Mouse (Mus musculus): ENCODE data around the gene Zfhx3. TPM values are rescaled to one million over a fixed set of nuclear protein-coding genes. Genes with fewer than 3 reads are reported as not detected.

Gene Zfhx3
- total and polyA plus RNA-seq, 3 experiments = 0.23 to 2.5 TPM; not detected in 1

- Histone ChIP-seq H3K4me3 (ENCODE audit: control insufficient read depth in 1 of 2, insufficient read depth in 1 of 2, low read depth in 2 of 2, low read length in 2 of 2) (no peak overlapping the region), H3K36me3 (ENCODE audit: control insufficient read depth in 1 of 2, insufficient read depth in 2 of 2, low read length in 2 of 2) (no peaks in the 10 kb centered on the region), H3K9me3 (replicated peaks; ENCODE audit: insufficient read depth, low read length) (no peaks in the 10 kb centered on the region), H3K9ac (ENCODE audit: control insufficient read depth, low read depth, low read length, poor library complexity, severe bottlenecking) (no peak overlapping the region), H3K27ac (ENCODE audit: control insufficient read depth, low read depth, low read length) (no peak overlapping the region), H3K27me3 (ENCODE audit: control insufficient read depth in 1 of 2, insufficient read depth in 2 of 2, low read length in 2 of 2) (no peaks in the 10 kb centered on the region), H3K79me2 (ENCODE audit: control insufficient read depth, insufficient read depth, low read length, poor library complexity) (no peaks in the 10 kb centered on the region), H3K4me1 (ENCODE audit: control insufficient read depth in 1 of 2, insufficient read depth in 2 of 2, low read length in 2 of 2) (no peaks in the 10 kb centered on the region)
- no peak for DNase-seq (ENCODE audit: low read depth, low spot score)
- no peak for TF ChIP-seq MYC (IDR thresholded peaks at IDR 0.05; ENCODE audit: low read depth, low read length)
- no peak for TF ChIP-seq ZMIZ1 (IDR thresholded peaks at IDR 0.05; ENCODE audit: low read depth, low read length)
- no peak for TF ChIP-seq MXI1 (IDR thresholded peaks at IDR 0.05; ENCODE audit: low read depth, low read length)
- no peak for TF ChIP-seq TAL1 (IDR thresholded peaks at IDR 0.05; ENCODE audit: low read length)
- no peak for TF ChIP-seq BHLHE40 (IDR thresholded peaks at IDR 0.05; ENCODE audit: borderline replicate concordance, low read depth, low read length)
- TF ChIP-seq MAFK (IDR thresholded peaks at IDR 0.05; ENCODE audit: borderline replicate concordance, low read depth, low read length) = no peak
- no peak for TF ChIP-seq E2F4 (IDR thresholded peaks at IDR 0.05; ENCODE audit: borderline replicate concordance, low read depth, low read length)
- no peak for TF ChIP-seq POLR2A (IDR thresholded peaks at IDR 0.05; ENCODE audit: control insufficient read depth in 1 of 2, insufficient read depth in 1 of 2, low read depth in 1 of 2, low read length in 2 of 2, poor library complexity in 1 of 2)
Measured at GRCm38 (mm10) chr8:108246934-108247417, 304.5 kb downstream of the Zfhx3 start.

GRCm38 (mm10) chr8:108264593-108265160 lies 322.2 kb downstream of the Zfhx3 start:
- Histone ChIP-seq H3K27ac (ENCODE audit: control insufficient read depth, low read depth, low read length) (no peak overlapping the region), H3K36me3 (ENCODE audit: control insufficient read depth in 1 of 2, insufficient read depth in 2 of 2, low read length in 2 of 2) (no peaks in the 10 kb centered on the region), H3K4me3 (ENCODE audit: control insufficient read depth in 1 of 2, insufficient read depth in 1 of 2, low read depth in 2 of 2, low read length in 2 of 2) (no peak overlapping the region), H3K9ac (ENCODE audit: control insufficient read depth, low read depth, low read length, poor library complexity, severe bottlenecking) (no peak overlapping the region), H3K27me3 (ENCODE audit: control insufficient read depth in 1 of 2, insufficient read depth in 2 of 2, low read length in 2 of 2) (no peaks in the 10 kb centered on the region), H3K9me3 (replicated peaks; ENCODE audit: insufficient read depth, low read length) (no peaks in the 10 kb centered on the region), H3K79me2 (ENCODE audit: control insufficient read depth, insufficient read depth, low read length, poor library complexity) (no peaks in the 10 kb centered on the region), H3K4me1 (ENCODE audit: control insufficient read depth in 1 of 2, insufficient read depth in 2 of 2, low read length in 2 of 2) (no peaks in the 10 kb centered on the region)
- DNase-seq (ENCODE audit: low read depth, low spot score) = no peak
- no peak for TF ChIP-seq MEF2A (IDR thresholded peaks at IDR 0.05; ENCODE audit: extremely low read depth, insufficient replicate concordance, low read depth, low read length, poor library complexity, severe bottlenecking)
- TF ChIP-seq MAX (IDR thresholded peaks at IDR 0.05; ENCODE audit: low read length) = no peak
- no peak for TF ChIP-seq MAFK (IDR thresholded peaks at IDR 0.05; ENCODE audit: borderline replicate concordance, low read depth, low read length)
- no peak for TF ChIP-seq ZKSCAN1 (IDR thresholded peaks at IDR 0.05; ENCODE audit: low read depth, low read length)
- no peak for TF ChIP-seq ZMIZ1 (IDR thresholded peaks at IDR 0.05; ENCODE audit: low read depth, low read length)
- no peak for TF ChIP-seq POLR2AphosphoS2 (IDR thresholded peaks at IDR 0.05; ENCODE audit: low read length)
- no peak for TF ChIP-seq CHD1 (IDR thresholded peaks at IDR 0.05; ENCODE audit: low read depth, low read length)
- TF ChIP-seq TAL1 (IDR thresholded peaks at IDR 0.05; ENCODE audit: low read length) = no peak
- TF ChIP-seq USF1 (IDR thresholded peaks at IDR 0.05; ENCODE audit: low read depth, low read length) = no peak
- no peak for TF ChIP-seq JUND (IDR thresholded peaks at IDR 0.05; ENCODE audit: low read depth, low read length)
- no peak for TF ChIP-seq MYC (IDR thresholded peaks at IDR 0.05; ENCODE audit: low read depth, low read length)
- no peak for TF ChIP-seq NRF1 (IDR thresholded peaks at IDR 0.05; ENCODE audit: insufficient read depth, low read depth, low read length, poor library complexity, severe bottlenecking)
- TF ChIP-seq RAD21 (IDR thresholded peaks at IDR 0.05; ENCODE audit: low read depth, low read length) = no peak
- no peak for TF ChIP-seq ZNF384 (IDR thresholded peaks at IDR 0.05; ENCODE audit: low read depth, low read length)
- no peak for TF ChIP-seq POLR2A (IDR thresholded peaks at IDR 0.05; ENCODE audit: control insufficient read depth in 1 of 2, insufficient read depth in 1 of 2, low read depth in 1 of 2, low read length in 2 of 2, poor library complexity in 1 of 2)
- TF ChIP-seq UBTF (IDR thresholded peaks at IDR 0.05; ENCODE audit: borderline replicate concordance, insufficient read depth, low read depth, low read length) = no peak

All from MEL (cell line).